Mouse (Mus musculus): Measurements from ENCODE around the gene Cpa1. TPM values are rescaled to one million over a fixed set of nuclear protein-coding genes. Genes with fewer than 3 reads are reported as not detected.

The Cpa1 gene
- polyA plus RNA-seq, 1 experiment from 2014 or later = 1.3 TPM

DNA sequence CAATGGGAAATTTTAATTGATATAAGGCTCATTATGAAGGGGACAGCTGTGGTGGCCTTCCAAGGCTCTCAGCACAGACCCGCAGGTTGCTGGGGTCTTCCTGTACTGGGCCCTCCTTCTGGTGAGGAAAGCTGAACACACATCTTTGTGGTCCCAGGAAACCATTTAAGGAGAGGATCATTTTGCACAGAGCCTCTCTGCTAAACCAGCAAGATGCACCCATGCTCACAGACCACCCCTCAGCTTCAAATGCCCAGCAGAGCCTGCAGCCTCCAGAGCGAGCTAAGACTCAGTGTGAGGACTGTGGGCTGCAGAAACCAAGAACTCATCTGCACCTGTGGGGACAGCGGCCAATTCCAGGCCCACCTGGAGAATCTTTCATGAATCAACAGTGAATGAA is 15.9 kb downstream of the Cpa1 start:
- no peaks in the 10 kb centered on the region for H3K36me3 ChIP-seq (ENCODE audit: control insufficient read depth, insufficient read depth, low read length)
- ATAC-seq (ENCODE audit: low FRiP score, low TSS enrichment) (no peak), DNase-seq (ENCODE audit: low spot score) (no peak)
- no peak overlapping the region for H3K27ac ChIP-seq (replicated peaks)
- H3K4me3 ChIP-seq (ENCODE audit: low read depth, low read length) = no peak overlapping the region
- H3K4me2 ChIP-seq (replicated peaks; ENCODE audit: low read depth) = no peak overlapping the region
- H3K4me1 ChIP-seq (replicated peaks; ENCODE audit: control insufficient read depth, insufficient read depth) = no peaks in the 10 kb centered on the region
- no peak for TF ChIP-seq CTCF (IDR thresholded peaks at IDR 0.05; ENCODE audit: low read depth)
- TF ChIP-seq EP300 (optimal IDR thresholded peaks at IDR 0.05) = no peak
- H3K27me3 ChIP-seq (ENCODE audit: control insufficient read depth, insufficient read depth, low read length) = no peaks in the 10 kb centered on the region
- WGBS = 87% methylated on average over 3 of the region's 3 CpGs
- H3K9ac ChIP-seq (ENCODE audit: low read length) = no peak overlapping the region
- no peaks in the 10 kb centered on the region for H3K9me3 ChIP-seq (ENCODE audit: control insufficient read depth, low read length)

DNA sequence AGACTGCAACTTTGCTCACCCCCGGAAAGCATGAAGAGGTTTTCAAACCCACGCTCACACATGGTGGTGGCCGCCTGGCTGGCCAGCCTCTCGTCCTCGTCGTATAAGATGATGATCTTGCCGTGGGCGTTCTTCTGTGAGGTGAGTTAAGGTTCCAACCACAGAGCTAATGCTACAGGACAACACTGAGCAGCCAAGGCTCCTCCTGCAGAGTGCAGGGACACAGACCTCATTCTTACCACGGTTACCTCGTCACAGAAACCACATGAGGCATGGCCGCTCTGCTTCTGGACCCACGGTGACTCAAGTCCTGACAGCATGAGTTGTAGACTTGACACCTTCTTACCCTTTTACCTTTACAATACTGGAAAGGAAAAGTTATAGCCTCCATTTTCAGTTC is 18.3 kb downstream of the Cpa1 start:
- Histone ChIP-seq H3K27ac (replicated peaks) (no peak overlapping the region), H3K36me3 (ENCODE audit: control insufficient read depth, insufficient read depth, low read length) (no peaks in the 10 kb centered on the region), H3K4me3 (ENCODE audit: low read depth, low read length) (no peak overlapping the region), H3K4me1 (replicated peaks; ENCODE audit: control insufficient read depth, insufficient read depth) (no peaks in the 10 kb centered on the region), H3K9ac (ENCODE audit: low read length) (no peak overlapping the region), H3K27me3 (ENCODE audit: control insufficient read depth, insufficient read depth, low read length) (no peaks in the 10 kb centered on the region), H3K9me3 (ENCODE audit: control insufficient read depth, low read length) (no peaks in the 10 kb centered on the region), H3K4me2 (replicated peaks; ENCODE audit: low read depth) (no peak overlapping the region)
- DNase-seq (ENCODE audit: low spot score) (no peak), ATAC-seq (ENCODE audit: low FRiP score, low TSS enrichment) (no peak)
- TF ChIP-seq EP300 (optimal IDR thresholded peaks at IDR 0.05) (no peak), CTCF (IDR thresholded peaks at IDR 0.05; ENCODE audit: low read depth) (no peak)
- WGBS = 93% methylated on average over 12 of the region's 12 CpGs

DNA sequence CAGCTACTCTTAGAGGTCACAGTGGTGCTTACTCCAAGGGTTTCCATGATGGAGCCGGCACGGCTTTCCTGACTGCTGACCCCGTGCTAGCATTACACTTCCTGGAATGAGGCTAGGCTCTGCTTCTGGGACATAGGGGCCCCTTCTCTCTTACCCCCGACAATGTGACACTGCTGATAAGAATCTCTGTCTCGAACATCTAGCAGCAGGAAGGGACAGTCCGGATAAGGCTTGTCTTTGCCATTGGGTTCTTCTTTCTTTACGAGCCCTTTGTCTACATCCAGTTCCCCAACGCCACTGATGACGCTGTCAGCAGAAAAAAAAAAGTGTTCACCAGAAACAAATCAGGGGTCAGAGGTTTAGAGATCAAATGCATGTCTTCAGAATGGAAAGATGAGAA is 19.6 kb downstream of the Cpa1 start:
- Histone ChIP-seq H3K4me1 (replicated peaks; ENCODE audit: control insufficient read depth, insufficient read depth) (no peaks in the 10 kb centered on the region), H3K27ac (replicated peaks) (no peak overlapping the region), H3K27me3 (ENCODE audit: control insufficient read depth, insufficient read depth, low read length) (no peaks in the 10 kb centered on the region), H3K4me3 (ENCODE audit: low read depth, low read length) (no peak overlapping the region), H3K9ac (ENCODE audit: low read length) (no peak overlapping the region), H3K36me3 (ENCODE audit: control insufficient read depth, insufficient read depth, low read length) (no peaks in the 10 kb centered on the region), H3K9me3 (ENCODE audit: control insufficient read depth, low read length) (no peaks in the 10 kb centered on the region), H3K4me2 (replicated peaks; ENCODE audit: low read depth) (no peak overlapping the region)
- DNase-seq (ENCODE audit: low spot score) (no peak), ATAC-seq (ENCODE audit: low FRiP score, low TSS enrichment) (no peak)
- WGBS = 80% methylated on average over 9 of the region's 9 CpGs
- TF ChIP-seq CTCF (IDR thresholded peaks at IDR 0.05; ENCODE audit: low read depth) (no peak), EP300 (optimal IDR thresholded peaks at IDR 0.05) (no peak)

DNA sequence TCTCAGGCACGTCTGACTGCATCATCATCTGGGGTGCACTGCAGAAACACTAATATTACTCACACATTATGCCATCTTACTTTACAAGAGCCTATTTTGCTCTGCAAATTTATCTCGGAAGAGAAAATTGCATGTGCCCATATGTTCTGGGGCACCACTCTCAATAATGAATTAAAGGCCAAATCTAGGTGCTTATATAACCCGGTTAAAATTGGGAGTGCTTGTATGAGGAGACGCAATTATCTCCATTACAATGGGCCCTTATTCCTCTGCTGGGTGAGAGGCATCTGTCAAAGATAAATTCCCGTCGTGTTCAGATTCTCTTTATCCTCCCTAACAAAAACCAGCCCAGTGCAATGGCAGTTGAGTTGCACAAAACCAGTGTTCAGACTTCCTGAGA is 25.8 kb downstream of the Cpa1 start:
- WGBS = 58% methylated on average over 6 of the region's 6 CpGs
- H3K9me3 ChIP-seq (ENCODE audit: control insufficient read depth, low read length) = no peaks in the 10 kb centered on the region
- H3K27me3 ChIP-seq (ENCODE audit: control insufficient read depth, insufficient read depth, low read length) = no peaks in the 10 kb centered on the region
- no peak for DNase-seq (ENCODE audit: low spot score)
- no peak overlapping the region for H3K4me2 ChIP-seq (replicated peaks; ENCODE audit: low read depth)
- no peak overlapping the region for H3K4me3 ChIP-seq (ENCODE audit: low read depth, low read length)
- no peak for ATAC-seq (ENCODE audit: low FRiP score, low TSS enrichment)
- no peaks in the 10 kb centered on the region for H3K4me1 ChIP-seq (replicated peaks; ENCODE audit: control insufficient read depth, insufficient read depth)
- TF ChIP-seq CTCF (IDR thresholded peaks at IDR 0.05; ENCODE audit: low read depth) = no peak
- no peak for TF ChIP-seq EP300 (optimal IDR thresholded peaks at IDR 0.05)
- H3K27ac ChIP-seq (replicated peaks) = no peak overlapping the region
- no peaks in the 10 kb centered on the region for H3K36me3 ChIP-seq (ENCODE audit: control insufficient read depth, insufficient read depth, low read length)
- H3K9ac ChIP-seq (ENCODE audit: low read length) = no peak overlapping the region

GRCm38 (mm10) chr6:30665296-30665695 is 26.3 kb downstream of the Cpa1 start:
- H3K27ac ChIP-seq (replicated peaks) = no peak overlapping the region
- no peaks in the 10 kb centered on the region for H3K36me3 ChIP-seq (ENCODE audit: control insufficient read depth, insufficient read depth, low read length)
- no peak overlapping the region for H3K4me2 ChIP-seq (replicated peaks; ENCODE audit: low read depth)
- H3K9me3 ChIP-seq (ENCODE audit: control insufficient read depth, low read length) = no peaks in the 10 kb centered on the region
- WGBS = 43% methylated on average over 4 of the region's 4 CpGs
- no peak for ATAC-seq (ENCODE audit: low FRiP score, low TSS enrichment)
- no peak for TF ChIP-seq CTCF (IDR thresholded peaks at IDR 0.05; ENCODE audit: low read depth)
- no peak for TF ChIP-seq EP300 (optimal IDR thresholded peaks at IDR 0.05)
- H3K9ac ChIP-seq (ENCODE audit: low read length) = no peak overlapping the region
- no peaks in the 10 kb centered on the region for H3K4me1 ChIP-seq (replicated peaks; ENCODE audit: control insufficient read depth, insufficient read depth)
- DNase-seq (ENCODE audit: low spot score) = no peak
- H3K4me3 ChIP-seq (ENCODE audit: low read depth, low read length) = no peak overlapping the region
- no peaks in the 10 kb centered on the region for H3K27me3 ChIP-seq (ENCODE audit: control insufficient read depth, insufficient read depth, low read length)

DNA sequence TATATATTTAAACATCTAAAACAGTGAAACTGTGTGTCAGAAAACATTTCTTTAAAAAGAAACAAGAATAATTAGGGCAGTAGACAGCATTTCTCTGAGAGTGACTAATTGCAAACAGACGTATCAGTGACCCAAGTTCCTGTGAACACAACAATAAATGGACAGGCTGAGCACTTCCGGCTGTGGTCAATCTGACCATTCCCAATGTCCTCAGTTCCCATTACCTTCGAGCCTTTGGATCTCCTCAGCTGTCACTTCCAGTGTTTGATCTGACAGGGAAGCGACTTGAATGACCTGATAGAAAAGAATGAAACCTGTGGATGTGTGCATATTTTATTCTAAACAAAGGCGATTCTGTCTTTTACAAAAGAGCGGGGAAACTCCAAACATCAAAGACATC is 27.0 kb downstream of the Cpa1 start:
- 49% methylated on average over 6 of the region's 6 CpGs for WGBS
- Histone ChIP-seq H3K4me2 (replicated peaks; ENCODE audit: low read depth) (no peak overlapping the region), H3K9me3 (ENCODE audit: control insufficient read depth, low read length) (no peaks in the 10 kb centered on the region), H3K9ac (ENCODE audit: low read length) (no peak overlapping the region), H3K36me3 (ENCODE audit: control insufficient read depth, insufficient read depth, low read length) (no peaks in the 10 kb centered on the region), H3K27ac (replicated peaks) (no peak overlapping the region), H3K27me3 (ENCODE audit: control insufficient read depth, insufficient read depth, low read length) (no peaks in the 10 kb centered on the region), H3K4me1 (replicated peaks; ENCODE audit: control insufficient read depth, insufficient read depth) (no peaks in the 10 kb centered on the region), H3K4me3 (ENCODE audit: low read depth, low read length) (no peak overlapping the region)
- DNase-seq (ENCODE audit: low spot score) = no peak
- TF ChIP-seq EP300 (optimal IDR thresholded peaks at IDR 0.05) (no peak), CTCF (IDR thresholded peaks at IDR 0.05; ENCODE audit: low read depth) (no peak)
- ATAC-seq (ENCODE audit: low FRiP score, low TSS enrichment) = no peak
